Mouse (Mus musculus) layer of hippocampus, postnatal 36 days (tissue): Measurements from ENCODE around the gene Ovol1. TPM values are rescaled to one million over a fixed set of nuclear protein-coding genes. Genes with fewer than 3 reads are reported as not detected.
A peak's percentile ranks its signal among the peaks of the same experiment; 100 is the strongest.

Experiments
- DNase-seq, 2 experiments: peaks; one replicate each; pipeline ENCODE4 v3.0.0; 2022
- total RNA-seq, 2 experiments: library from RNA; stranded (reverse); gene quantifications; 2 replicates each; pipeline ENCODE4 v1.2.3; 2021

Gene Ovol1
- total RNA-seq, 2 experiments from 2014 or later, result not detected

GRCm38 (mm10) chr19:5568470-5569140 lies 8.2 kb upstream of the Ovol1 start:
- peak; percentile 73 to 78 for DNase-seq

GRCm38 (mm10) chr19:5567534-5568469 lies 7.4 kb upstream of the Ovol1 start, which contains the start of gene Ap5b1:
TSS of gene Ap5b1 (plus strand) at chr19:5568025.
- DNase-seq, result peak; percentile 84 to 85

- DNase-seq, result no peak
These were observed 6.7 kb upstream of the Ovol1 start for GRCm38 (mm10) chr19:5567180-5567533.

- no peak for DNase-seq
These were observed 5.9 kb upstream of the Ovol1 start for GRCm38 (mm10) chr19:5566316-5566715.

GRCm38 (mm10) chr19:5562776-5563175 lies 2.3 kb upstream of the Ovol1 start:
- DNase-seq, result no peak

GRCm38 (mm10) chr19:5561886-5562285 lies 1.4 kb upstream of the Ovol1 start:
- DNase-seq, result no peak

GRCm38 (mm10) chr19:5561252-5561790 lies 875 bp upstream of the Ovol1 start:
- DNase-seq, result no peak

GRCm38 (mm10) chr19:5559631-5560456 lies 602 bp downstream of the Ovol1 start:
- DNase-seq, result no peak

GRCm38 (mm10) chr19:5559229-5559628 lies 1.2 kb downstream of the Ovol1 start:
- no peak for DNase-seq

- no peak for DNase-seq
These were observed 1.7 kb downstream of the Ovol1 start for GRCm38 (mm10) chr19:5558770-5559169.

- DNase-seq, result no peak
These were observed 2.3 kb downstream of the Ovol1 start for GRCm38 (mm10) chr19:5558169-5558568.

- DNase-seq, result no peak
These were observed 6.2 kb downstream of the Ovol1 start for GRCm38 (mm10) chr19:5554212-5554611.

- no peak for DNase-seq
These were observed 6.6 kb downstream of the Ovol1 start for GRCm38 (mm10) chr19:5553802-5554201.

- no peak for DNase-seq
These were observed 12.9 kb downstream of the Ovol1 start for GRCm38 (mm10) chr19:5547471-5548056.

- no peak for DNase-seq
These were observed 16.4 kb downstream of the Ovol1 start for GRCm38 (mm10) chr19:5544031-5544430.

- DNase-seq, result no peak
These were observed 17.1 kb downstream of the Ovol1 start for GRCm38 (mm10) chr19:5543362-5543761.

- no peak for DNase-seq
These were observed 21.7 kb downstream of the Ovol1 start for GRCm38 (mm10) chr19:5538786-5539185.

- no peak for DNase-seq
These were observed 27.9 kb downstream of the Ovol1 start for GRCm38 (mm10) chr19:5532520-5532919.

- DNase-seq, result no peak
These were observed 30.3 kb downstream of the Ovol1 start for GRCm38 (mm10) chr19:5530138-5530524.

- DNase-seq, result peak; percentile 89 to 90
These were observed 30.9 kb downstream of the Ovol1 start for GRCm38 (mm10) chr19:5529325-5530137.

- no peak for DNase-seq
These were observed 35.2 kb downstream of the Ovol1 start for GRCm38 (mm10) chr19:5525204-5525603.
